Mouse (Mus musculus) bone marrow, adult 2 months (tissue): ENCODE results near the gene Mfsd14b. TPM values are rescaled to one million over a fixed set of nuclear protein-coding genes. Genes with fewer than 3 reads are reported as not detected.

Experiments used
- H3K27ac ChIP-seq: fragments of 200-500 bp; 2 replicates; pipeline ENCODE4 v1.5.1; 2012; ENCODE audit warnings: low read depth, mild to moderate bottlenecking, control low read depth, inconsistent platforms, low read length; ENCODE audit not compliant: control insufficient read depth, poor library complexity, insufficient read depth
- H3K4me1 ChIP-seq: fragments of 200-500 bp; 2 replicates; pipeline ENCODE4 v1.6.1; 2011; ENCODE audit warnings: low read length; ENCODE audit not compliant: control insufficient read depth, insufficient read depth
- H3K4me3 ChIP-seq: fragments of 200-500 bp; replicated peaks from 2 replicates; pipeline ENCODE3; 2011; ENCODE audit warnings: mild to moderate bottlenecking, low read depth, low read length, control low read depth; ENCODE audit not compliant: control insufficient read depth
- CTCF ChIP-seq: fragments of 200-500 bp; IDR thresholded peaks from 2 replicates; pipeline ENCODE4 v1.5.1; 2011; ENCODE audit warnings: low read length, control low read depth; ENCODE audit not compliant: control insufficient read depth, insufficient read depth
- POLR2A ChIP-seq: fragments of 200-500 bp; IDR thresholded peaks from 2 replicates; pipeline ENCODE4 v1.6.1; 2011; ENCODE audit warnings: low read depth, mild to moderate bottlenecking, control low read depth, low read length, borderline replicate concordance; ENCODE audit not compliant: control insufficient read depth
- WGBS: fragments of 180-500 bp; shearing (Covaris S2); methylation state at CpG from one replicate; pipeline ENCODE4 v1.1.7; 2018; 5-methylcytosine and 5-hydroxymethylcytosine counted together
- polyA plus RNA-seq: library from polyadenylated mRNA; stranded (reverse); fragments of >200 nt; gene quantifications from 2 replicates; pipeline ENCODE4 v1.2.4, GENCODE M21; 2011; ENCODE audit warnings: low replicate concordance; ENCODE audit not compliant: missing spikeins, insufficient read depth, insufficient read length

The Mfsd14b gene
- 13.7 and 15.4 TPM in 2 replicates for polyA plus RNA-seq

GRCm38 (mm10) chr13:65112459-65113110 lies at the start of gene Mfsd14b:
Mfsd14b (minus strand) TSS chr13:65112975.
- Histone ChIP-seq H3K27ac (peak within 1 kb of the TSS; percentile 98), H3K4me3 (peak within 1 kb of the TSS; percentile 98), H3K4me1 (no peaks in the 10 kb centered on the region; the same call in 1 of the 2 replicates)
- TF ChIP-seq POLR2A (peak; percentile 80; the same call in 1 of the 2 replicates), CTCF (no peak)
- whole genome bisulfite sequencing, result under 1% methylated on average over 60 of the region's 60 CpGs

- WGBS, result 86% methylated on average over 1 of the region's 1 CpGs
- Histone ChIP-seq H3K4me3 (no peak within 1 kb of the TSS), H3K4me1 (no peaks in the 10 kb centered on the region), H3K27ac (no peak within 1 kb of the TSS)
- TF ChIP-seq CTCF (no peak), POLR2A (no peak)
These were observed 37.2 kb upstream of the Mfsd14b start, which contains the start of gene Olfr466 for GRCm38 (mm10) chr13:65149940-65150339. Olfr466 (plus strand) TSS chr13:65150240.

GRCm38 (mm10) chr13:65137789-65138188 lies 25.0 kb upstream of the Mfsd14b start, which contains the start of gene Olfr465-ps1:
Olfr465-ps1 (plus strand) TSS chr13:65138089.
- 81% methylated on average over 4 of the region's 4 CpGs for WGBS
- Histone ChIP-seq H3K27ac (no peak within 1 kb of the TSS), H3K4me1 (no peaks in the 10 kb centered on the region), H3K4me3 (no peak within 1 kb of the TSS)
- no peak for TF ChIP-seq POLR2A
- TF ChIP-seq CTCF, result no peak

GRCm38 (mm10) chr13:65127063-65127847 lies 14.5 kb upstream of the Mfsd14b start:
- TF ChIP-seq CTCF, result peak; percentile 39
- TF ChIP-seq POLR2A, result no peak
- Histone ChIP-seq H3K27ac (no peak overlapping the region), H3K4me1 (peaks cover 1% of the 10 kb centered on the region; the same call in 1 of the 2 replicates), H3K4me3 (no peak overlapping the region)
- WGBS, result 41% methylated on average over 3 of the region's 3 CpGs

GRCm38 (mm10) chr13:65122111-65122510 lies 9.3 kb upstream of the Mfsd14b start:
- WGBS, result 26% methylated on average over 1 of the region's 1 CpGs
- Histone ChIP-seq H3K4me1 (peaks cover 1% of the 10 kb centered on the region; the same call in 1 of the 2 replicates), H3K27ac (no peak overlapping the region; the same call in 1 of the 2 replicates), H3K4me3 (no peak overlapping the region)
- TF ChIP-seq CTCF (no peak), POLR2A (no peak)

GRCm38 (mm10) chr13:65120984-65121383 lies 8.2 kb upstream of the Mfsd14b start:
- TF ChIP-seq CTCF (no peak), POLR2A (no peak)
- Histone ChIP-seq H3K4me1 (peaks cover 1% of the 10 kb centered on the region; the same call in 1 of the 2 replicates), H3K27ac (no peak overlapping the region), H3K4me3 (no peak overlapping the region)
- 69% methylated on average over 3 of the region's 3 CpGs for WGBS

- Histone ChIP-seq H3K27ac (no peak overlapping the region), H3K4me1 (no peaks in the 10 kb centered on the region; the same call in 1 of the 2 replicates), H3K4me3 (peak overlapping the region; percentile 98)
- WGBS, result 83% methylated on average over 3 of the region's 3 CpGs
- TF ChIP-seq POLR2A (no peak), CTCF (no peak)
These were observed 464 bp upstream of the Mfsd14b start for GRCm38 (mm10) chr13:65113239-65113638.

GRCm38 (mm10) chr13:65111961-65112360 lies 814 bp downstream of the Mfsd14b start:
- Histone ChIP-seq H3K4me3 (peak overlapping the region; percentile 98), H3K27ac (peak overlapping the region; percentile 98; the same call in 1 of the 2 replicates), H3K4me1 (no peaks in the 10 kb centered on the region; the same call in 1 of the 2 replicates)
- 0% methylated on average over 5 of the region's 5 CpGs for WGBS
- TF ChIP-seq CTCF, result no peak
- no peak for TF ChIP-seq POLR2A
